32 mouse cellular contexts compared by ENCODE assay signal in the genomic region with DNA sequence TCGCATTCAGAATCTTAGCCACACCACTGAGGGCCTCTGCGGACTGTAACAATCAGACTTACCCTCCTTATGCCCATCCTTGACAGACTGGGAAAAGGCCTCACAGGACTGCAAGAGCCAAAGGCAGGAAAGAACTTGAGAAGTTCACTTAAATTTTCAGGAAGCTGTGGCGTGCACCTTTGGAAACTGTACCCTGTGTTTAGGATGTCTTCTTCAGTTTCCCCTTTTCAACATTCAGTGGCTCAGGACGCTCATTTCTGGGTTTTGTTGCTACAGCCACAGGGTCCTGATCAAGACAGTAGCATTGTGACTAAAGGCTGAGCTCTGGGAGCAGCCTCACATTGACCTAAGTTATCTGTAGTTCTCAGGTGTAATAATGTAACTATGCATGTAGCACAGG. TPM values are rescaled to one million over a fixed set of nuclear protein-coding genes. Genes with fewer than 3 reads are reported as not detected.
DNase-seq lines count a peak whose midpoint lies in the region; ATAC-seq lines count a peak whose summit lies in the region.
"Had no signal": no experiment of that assay in that cellular context is flagged by ENCODE, and none has a peak within 500 bp of the region (broad histone marks: within the 10 kb centered on the region; RNA-seq: fewer than 3 reads in every experiment).

No protein-coding gene starts in this region.

- no peak overlapping the region for H3K9ac ChIP-seq in heart, embryonic 13.5 days
- H3K9ac ChIP-seq in kidney, embryonic 15.5 days, result no peak overlapping the region
- H3K9ac ChIP-seq: embryonic facial prominence, embryonic 13.5 days; forebrain, embryonic 12.5 days; hindbrain, embryonic 14.5 days; limb, embryonic 15.5 days; midbrain, embryonic 15.5 days; neural tube, embryonic 12.5 days had no signal

- H3K27me3 ChIP-seq in heart, embryonic 13.5 days (replicated peaks), result no peaks in the 10 kb centered on the region
- no peaks in the 10 kb centered on the region for H3K27me3 ChIP-seq in kidney, embryonic 15.5 days
- H3K27me3 ChIP-seq: embryonic facial prominence, embryonic 13.5 days; forebrain, embryonic 12.5 days; limb, embryonic 15.5 days; midbrain, embryonic 15.5 days; neural tube, embryonic 12.5 days had no signal

- H3K36me3 ChIP-seq in heart, embryonic 13.5 days, result no peaks in the 10 kb centered on the region
- H3K36me3 ChIP-seq in kidney, embryonic 15.5 days, result no peaks in the 10 kb centered on the region
- H3K36me3 ChIP-seq: embryonic facial prominence, embryonic 13.5 days; forebrain, embryonic 12.5 days; limb, embryonic 15.5 days; midbrain, embryonic 15.5 days; neural tube, embryonic 12.5 days had no signal

- DNase-seq in heart, adult 9 months (ENCODE audit: low spot score in 2 of 2), result no peak
- DNase-seq in kidney, postnatal 14 days, result no peak
- DNase-seq in ovary, postnatal 14 days (ENCODE audit: low spot score), result no peak
- DNase-seq: cerebellum, adult 11-12 months; cerebellum, postnatal 10 days; left cerebral cortex, postnatal 4 days; retina, postnatal 1 day; right cerebral cortex, postnatal 25 days; spleen, adult 18-20 months had no signal

- H3K4me3 ChIP-seq in heart, embryonic 13.5 days, result no peak overlapping the region
- H3K4me3 ChIP-seq in kidney, embryonic 15.5 days (replicated peaks), result no peak overlapping the region
- no peak overlapping the region for H3K4me3 ChIP-seq in brown adipose tissue, adult 24 weeks (ENCODE audit: insufficient read depth, low read depth, low read length)
- H3K4me3 ChIP-seq: embryonic facial prominence, embryonic 13.5 days; erythroblast, embryonic 14.5 days; forebrain, embryonic 12.5 days; left cerebral cortex, adult 2 months; limb, embryonic 15.5 days; midbrain, embryonic 15.5 days; neural tube, embryonic 12.5 days had no signal

- ATAC-seq in heart, embryonic 13.5 days (ENCODE audit: extremely low read depth, insufficient number of reproducible peaks, low FRiP score, low TSS enrichment), result no peak
- ATAC-seq in kidney, embryonic 15.5 days (replicated peaks; ENCODE audit: low FRiP score), result no peak
- 0 out of 2 replicates have a peak, but pooled peaks have one; percentile 18 for ATAC-seq in common myeloid progenitor, adult 5-6 weeks (replicated peaks; ENCODE audit: low read depth, poor library complexity, severe bottlenecking)
- ATAC-seq: inflammation-experienced regulatory T-cells, adult 6 months; midbrain, embryonic 15.5 days had no signal

- peaks cover 25% of the 10 kb centered on the region for H3K4me1 ChIP-seq in heart, embryonic 13.5 days
- H3K4me1 ChIP-seq in kidney, embryonic 15.5 days, result no peaks in the 10 kb centered on the region
- peaks cover 14% of the 10 kb centered on the region; the same call in 1 of the 2 replicates for H3K4me1 ChIP-seq in brown adipose tissue, adult 24 weeks (ENCODE audit: control insufficient read depth, insufficient read depth, insufficient read length, low read length)
- H3K4me1 ChIP-seq: embryonic facial prominence, embryonic 13.5 days; forebrain, embryonic 12.5 days; limb, embryonic 15.5 days; neural tube, embryonic 12.5 days had no signal

- peak overlapping the region; percentile 20; the same call in 1 of the 2 replicates for H3K27ac ChIP-seq in heart, embryonic 13.5 days (replicated peaks)
- H3K27ac ChIP-seq in kidney, embryonic 15.5 days, result peak overlapping the region; percentile 51; the same call in 1 of the 2 replicates
- peak overlapping the region; percentile 64 for H3K27ac ChIP-seq in brown adipose tissue, adult 24 weeks (replicated peaks; ENCODE audit: low read depth, low read length)
- H3K27ac ChIP-seq: embryonic facial prominence, embryonic 13.5 days; hindbrain, embryonic 14.5 days; left cerebral cortex, adult 2 months; limb, embryonic 15.5 days; midbrain, embryonic 15.5 days; neural tube, embryonic 12.5 days had no signal

- no peaks in the 10 kb centered on the region for H3K9me3 ChIP-seq in heart, embryonic 13.5 days
- H3K9me3 ChIP-seq in kidney, embryonic 15.5 days (replicated peaks), result no peaks in the 10 kb centered on the region
- H3K9me3 ChIP-seq: embryonic facial prominence, embryonic 13.5 days; forebrain, embryonic 12.5 days; limb, embryonic 15.5 days; midbrain, embryonic 15.5 days; neural tube, embryonic 12.5 days had no signal

- no peak overlapping the region for H3K4me2 ChIP-seq in heart, embryonic 13.5 days
- H3K4me2 ChIP-seq in kidney, embryonic 15.5 days, result no peak overlapping the region
- H3K4me2 ChIP-seq: embryonic facial prominence, embryonic 13.5 days; forebrain, embryonic 12.5 days; hindbrain, embryonic 14.5 days; limb, embryonic 15.5 days; midbrain, embryonic 15.5 days; neural tube, embryonic 12.5 days had no signal

- WGBS in heart, embryonic 13.5 days, result 86% methylated on average over 4 of the region's 4 CpGs
- WGBS in kidney, embryonic 15.5 days, result 82% methylated on average over 4 of the region's 4 CpGs

RNA-seq across cellular contexts. Expression of a gene that starts 48.2 kb away (rescaled TPM):
- not detected in 2 replicates for polyA plus RNA-seq in heart, embryonic 13.5 days (2015; fragmentation: Nextera tagmentation; extraction: Ambion mirVana)
- not detected in 2 replicates for polyA plus RNA-seq in kidney, embryonic 15.5 days (2015; fragmentation: Nextera tagmentation; extraction: Ambion mirVana)
- not detected in 2 replicates for polyA plus RNA-seq in brown adipose tissue, adult 24 weeks (2012; ENCODE audit: insufficient read depth, insufficient read length, missing spikeins)
- total RNA-seq in common myeloid progenitor, adult 5-6 weeks (2017), result not detected in 2 replicates
- total RNA-seq: adrenal gland, adult 2 months; gastrocnemius, adult 8-10 months; heart, adult 18-20 months; layer of hippocampus, postnatal 10 days; left cerebral cortex, adult 2 months; left cerebral cortex, postnatal 4 days; megakaryocyte-erythroid progenitor cell, adult 5-6 weeks; MEL had no signal
- polyA plus RNA-seq: adrenal gland, adult 2 months; C2C12; embryonic facial prominence, embryonic 13.5 days; erythroblast, embryonic 14.5 days; forebrain, embryonic 12.5 days; hindbrain, embryonic 14.5 days; inflammation-experienced regulatory T-cells, adult 6 months; kidney, embryonic 14.5 days; limb, embryonic 15.5 days; liver, embryonic 16.5 days; midbrain, embryonic 15.5 days; neural tube, embryonic 12.5 days; urinary bladder, adult 2 months had no signal
